Mouse (Mus musculus): ENCODE results near the gene Snx19. TPM values are rescaled to one million over a fixed set of nuclear protein-coding genes. Genes with fewer than 3 reads are reported as not detected.

Snx19 gene
- 10 to 100 TPM; 25.6 to 28.3 TPM for total RNA-seq (2021)
- long read RNA-seq, experiment 1, full-length matches to known transcripts = 11 of 15 reads
- long read RNA-seq, experiment 1, partial matches to known transcripts = 1 of 15 reads
- long read RNA-seq, experiment 1, other reads (novel, unspliced or antisense) = 3 of 15 reads
- long read RNA-seq, experiment 2, full-length matches to known transcripts = 9 of 26 reads
- long read RNA-seq, experiment 2, partial matches to known transcripts = 6 of 26 reads
- long read RNA-seq, experiment 2, other reads (novel, unspliced or antisense) = 11 of 26 reads

DNA sequence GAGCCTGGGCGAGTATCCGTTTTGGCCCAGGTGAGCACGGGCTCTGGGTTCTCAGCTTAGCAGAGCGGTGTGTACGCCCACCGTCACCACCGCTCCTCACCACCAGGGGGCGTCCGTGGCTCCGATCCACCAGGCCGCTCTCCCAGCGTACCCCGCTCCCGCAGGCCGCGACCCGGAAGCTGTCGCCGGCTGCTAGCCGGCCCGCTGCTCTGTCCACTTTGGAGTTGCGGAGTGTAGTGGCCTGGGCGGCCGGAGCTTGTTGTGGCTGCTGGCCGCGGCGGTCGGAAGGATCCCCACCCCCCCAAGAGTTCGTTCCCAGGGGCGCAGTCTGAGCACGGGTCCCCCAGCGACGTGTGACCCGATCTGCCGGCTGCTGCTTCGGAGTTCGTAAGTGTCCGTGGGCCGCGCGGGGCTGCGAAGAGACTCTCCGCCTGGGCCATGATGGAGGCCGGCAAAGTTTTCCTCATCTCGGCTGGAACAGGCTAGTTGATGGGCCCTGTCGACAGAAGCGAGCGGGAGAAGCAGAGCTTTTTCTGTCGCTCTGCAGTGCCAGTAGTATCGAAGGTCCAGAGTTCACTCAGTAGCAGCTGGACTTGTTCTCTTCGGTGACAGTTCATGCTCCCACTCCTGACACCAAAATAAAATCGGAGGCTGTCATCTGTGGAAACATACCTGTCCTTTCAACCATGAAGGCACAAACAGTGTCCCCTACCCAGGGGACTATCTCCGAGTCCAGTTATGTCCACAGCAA, at the start of gene Snx19:
Snx19 (plus strand) TSS at position 227 of the 751 bp plus-strand sequence.
- peak; percentile 98 for DNase-seq (ENCODE audit: low spot score in 2 of 2)

GRCm38 (mm10) chr9:30400771-30401170, 26.1 kb upstream of the Snx19 start:
- no peak for DNase-seq (ENCODE audit: low spot score in 2 of 2)

- peak in 1 of 2 experiments; percentile 39 for DNase-seq (ENCODE audit: low spot score in 2 of 2)
Observed at GRCm38 (mm10) chr9:30422940-30423339, 4.0 kb upstream of the Snx19 start.

DNA sequence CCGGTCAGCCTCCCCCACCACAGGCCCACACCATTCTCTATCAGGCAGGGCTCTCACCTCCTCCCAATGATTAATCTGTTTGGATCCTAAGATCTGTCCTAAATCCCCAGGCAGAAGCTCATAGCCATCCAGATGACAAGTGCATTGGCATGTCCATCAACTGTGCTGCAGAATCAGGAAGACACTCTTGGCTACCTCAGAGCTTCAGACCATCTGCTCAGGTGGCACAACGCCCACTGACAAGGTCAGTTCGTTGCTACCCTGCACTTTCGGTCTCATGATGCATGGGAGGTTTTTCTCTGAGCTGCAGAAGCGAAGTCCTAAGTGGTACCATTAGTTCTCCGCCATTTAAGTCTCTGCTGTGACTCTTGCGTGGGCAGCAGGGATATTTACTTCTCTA, 1.7 kb upstream of the Snx19 start:
- no peak for DNase-seq (ENCODE audit: low spot score in 2 of 2)

GRCm38 (mm10) chr9:30428231-30428630, 1.3 kb downstream of the Snx19 start:
- no peak for DNase-seq (ENCODE audit: low spot score in 2 of 2)

DNA sequence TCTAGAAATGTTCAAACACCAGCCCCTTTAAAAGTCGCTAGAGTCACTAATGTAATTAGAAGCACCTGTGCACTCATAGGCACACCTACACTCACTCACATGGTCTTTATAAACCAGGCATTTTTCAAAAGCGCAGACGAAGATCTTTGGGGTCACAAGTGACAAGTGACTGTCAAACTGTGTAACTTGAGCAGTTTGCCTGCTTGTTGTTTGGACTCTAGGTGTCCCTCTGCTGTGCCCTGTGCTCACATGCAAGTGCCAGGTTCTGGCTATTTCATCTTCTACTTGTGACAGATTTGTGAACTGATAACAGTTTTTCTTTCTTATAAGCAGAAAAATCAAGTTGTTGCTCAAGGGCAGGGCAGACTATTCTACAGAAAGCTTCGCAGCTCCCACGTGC, 3.5 kb downstream of the Snx19 start:
- no peak for DNase-seq (ENCODE audit: low spot score in 2 of 2)

- DNase-seq (ENCODE audit: low spot score in 2 of 2) = no peak
Observed at GRCm38 (mm10) chr9:30431909-30432308, 5.0 kb downstream of the Snx19 start.

GRCm38 (mm10) chr9:30433914-30434313, 7.0 kb downstream of the Snx19 start:
- no peak for DNase-seq (ENCODE audit: low spot score in 2 of 2)

DNA sequence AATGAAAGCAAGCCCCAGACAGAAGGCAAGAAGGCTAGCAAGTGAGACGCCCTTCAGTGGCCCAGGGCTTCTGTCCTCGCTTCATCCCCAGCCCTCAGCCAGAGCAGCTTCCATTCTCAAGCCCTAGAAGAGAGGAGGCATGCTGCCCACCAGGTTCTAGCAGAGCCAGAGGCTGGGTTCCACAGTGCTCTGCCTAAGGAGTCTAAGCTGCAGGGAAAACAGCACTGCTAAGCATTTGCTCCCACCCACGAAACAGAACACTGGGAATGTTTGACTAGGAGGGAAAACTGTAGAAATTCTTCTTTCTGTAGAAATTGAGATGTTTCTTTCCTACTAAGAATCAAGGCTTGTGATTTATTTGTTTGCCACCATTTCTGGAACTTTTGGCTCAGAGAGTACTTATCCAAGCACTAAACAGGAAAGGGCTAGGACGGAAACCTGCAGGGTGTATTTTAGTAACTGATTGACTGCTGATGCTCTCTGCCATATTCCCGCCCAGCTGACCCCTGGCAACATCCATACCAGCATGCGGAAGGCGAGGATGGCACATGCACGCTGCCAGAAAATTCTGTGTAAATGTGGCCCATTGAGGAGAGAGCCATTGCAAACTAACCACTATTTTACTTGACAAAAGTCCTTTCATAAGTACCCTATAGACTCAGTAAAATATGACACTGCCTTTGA, 9.1 kb downstream of the Snx19 start:
- no peak for DNase-seq (ENCODE audit: low spot score in 2 of 2)

GRCm38 (mm10) chr9:30438505-30438904, 11.6 kb downstream of the Snx19 start:
- no peak for DNase-seq (ENCODE audit: low spot score in 2 of 2)

GRCm38 (mm10) chr9:30441761-30442160, 14.9 kb downstream of the Snx19 start:
- DNase-seq (ENCODE audit: low spot score in 2 of 2) = no peak

DNA sequence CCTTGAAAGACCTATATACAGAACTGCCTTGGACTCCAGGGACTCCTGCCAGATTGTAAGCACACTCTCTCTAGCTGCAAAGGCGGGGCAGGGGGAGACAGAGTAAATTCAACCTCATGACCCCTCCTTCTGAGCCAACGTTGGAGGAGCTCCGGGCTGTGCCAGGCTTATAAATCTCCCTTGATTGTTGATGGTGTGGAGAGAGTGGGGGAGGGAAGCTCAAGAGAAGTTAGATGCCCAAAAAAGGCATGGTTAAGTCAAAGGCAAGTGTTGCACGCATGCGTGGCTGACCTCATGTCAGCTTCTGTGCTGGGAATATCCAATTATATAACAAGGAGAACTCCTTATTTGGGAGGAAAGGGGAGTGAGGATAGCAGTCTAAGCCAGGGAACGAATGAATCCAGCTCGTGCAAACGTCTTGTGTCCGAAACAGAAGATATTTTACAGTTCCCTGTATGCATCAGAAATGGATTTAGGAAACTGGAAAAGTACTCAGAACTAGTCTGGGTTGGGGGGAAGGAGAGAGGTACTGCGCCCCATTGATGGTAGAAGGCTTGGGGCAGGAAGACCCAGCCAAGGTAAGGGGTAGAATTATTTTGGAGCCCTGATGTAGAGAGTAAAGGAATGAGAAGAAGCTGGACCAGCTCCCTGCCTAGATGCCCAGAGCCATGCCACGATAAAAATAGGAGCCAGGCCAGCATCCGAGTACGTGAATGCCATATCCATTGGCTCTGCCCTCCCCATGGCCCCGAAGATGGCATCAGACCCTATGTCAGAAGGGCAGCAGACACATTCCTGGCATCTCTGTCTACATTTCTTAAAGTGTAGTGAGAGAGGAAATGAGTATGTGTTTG, 18.6 kb downstream of the Snx19 start:
- no peak for DNase-seq (ENCODE audit: low spot score in 2 of 2)

- no peak for DNase-seq (ENCODE audit: low spot score in 2 of 2)
Observed at GRCm38 (mm10) chr9:30446126-30446525, 19.2 kb downstream of the Snx19 start.

GRCm38 (mm10) chr9:30448459-30448858, 21.6 kb downstream of the Snx19 start:
- no peak for DNase-seq (ENCODE audit: low spot score in 2 of 2)

GRCm38 (mm10) chr9:30449862-30450261, 23.0 kb downstream of the Snx19 start:
- no peak for DNase-seq (ENCODE audit: low spot score in 2 of 2)

DNA sequence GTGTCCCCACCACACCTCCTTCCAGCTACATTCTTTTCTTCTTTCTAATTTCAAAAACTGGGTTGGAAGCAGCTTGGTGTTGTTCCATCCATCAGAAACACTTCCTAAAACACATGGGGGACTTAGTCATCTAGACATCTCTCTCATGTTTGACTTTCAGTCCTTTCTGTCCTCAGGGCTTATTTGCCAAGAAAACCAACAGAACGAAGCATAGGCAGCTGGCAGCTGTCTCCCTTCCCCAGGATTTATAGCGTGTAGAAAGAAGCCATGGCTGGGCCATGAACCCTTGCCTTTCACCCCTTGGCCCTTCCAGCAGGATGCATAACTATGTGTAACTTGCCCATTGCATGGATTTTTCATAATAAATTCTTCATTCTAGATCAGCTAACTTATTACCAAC, 23.9 kb downstream of the Snx19 start:
- DNase-seq (ENCODE audit: low spot score in 2 of 2) = no peak

GRCm38 (mm10) chr9:30454527-30454926, 27.6 kb downstream of the Snx19 start:
- no peak for DNase-seq (ENCODE audit: low spot score in 2 of 2)

DNA sequence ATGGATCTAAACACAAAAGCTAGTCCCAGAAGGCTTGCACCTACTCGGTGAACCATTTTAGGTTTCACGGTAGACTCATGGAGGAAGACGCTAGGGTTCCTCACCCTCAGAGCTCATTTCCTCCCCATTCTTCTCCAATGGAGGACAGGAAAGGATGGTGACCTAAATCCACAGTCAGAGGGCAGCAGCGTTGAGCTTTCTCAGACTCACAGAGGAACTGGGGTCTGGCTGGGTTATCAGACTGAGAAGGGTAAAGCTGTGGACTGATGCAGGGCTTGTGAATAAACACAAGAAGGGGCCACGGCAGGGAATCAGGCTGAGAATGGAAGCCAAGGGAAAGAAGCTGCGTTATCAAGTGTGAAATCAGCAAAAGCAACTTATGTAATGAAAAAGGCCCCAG, 29.3 kb downstream of the Snx19 start:
- DNase-seq (ENCODE audit: low spot score in 2 of 2) = no peak

DNA sequence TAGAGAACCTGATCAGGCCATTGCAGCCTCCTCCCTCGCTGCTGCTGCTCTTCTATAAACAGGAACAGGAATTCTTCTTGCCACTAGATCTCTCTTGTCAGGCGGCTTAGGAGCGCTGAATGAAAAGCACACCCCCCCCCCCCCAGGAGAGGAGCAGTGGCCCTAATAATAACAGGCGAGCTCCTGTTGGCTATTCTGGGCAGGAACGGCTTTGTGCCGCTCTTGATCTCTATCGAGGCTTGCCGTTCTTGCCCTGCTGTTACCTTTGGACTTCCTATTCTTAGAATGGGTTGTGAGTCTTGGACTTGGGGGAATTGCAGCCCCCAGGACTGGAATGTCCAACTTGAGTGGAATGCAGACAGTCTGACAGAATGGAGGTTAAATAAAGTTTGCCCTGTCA, 33.6 kb downstream of the Snx19 start:
- DNase-seq (ENCODE audit: low spot score in 2 of 2) = no peak

DNA sequence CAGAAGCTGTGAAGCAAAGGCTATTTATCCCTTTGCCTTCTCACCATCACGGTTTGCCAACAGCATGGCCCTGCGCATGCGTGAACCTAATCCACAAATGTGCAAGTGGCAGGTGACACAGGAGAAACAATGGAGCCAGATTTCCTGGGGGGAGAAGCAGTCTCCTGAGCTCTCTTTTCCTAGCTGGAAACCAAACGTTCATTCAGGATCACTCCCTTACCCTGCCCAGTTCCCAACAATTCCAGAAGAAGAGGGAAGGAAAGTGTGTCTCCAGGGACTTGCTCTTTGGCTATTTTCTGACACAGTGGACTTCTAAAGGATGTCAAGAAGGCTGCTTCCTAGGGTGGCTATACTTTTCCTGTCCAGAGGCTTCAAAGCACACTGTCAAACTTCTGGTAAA, 37.8 kb downstream of the Snx19 start:
- no peak for DNase-seq (ENCODE audit: low spot score in 2 of 2)

DNA sequence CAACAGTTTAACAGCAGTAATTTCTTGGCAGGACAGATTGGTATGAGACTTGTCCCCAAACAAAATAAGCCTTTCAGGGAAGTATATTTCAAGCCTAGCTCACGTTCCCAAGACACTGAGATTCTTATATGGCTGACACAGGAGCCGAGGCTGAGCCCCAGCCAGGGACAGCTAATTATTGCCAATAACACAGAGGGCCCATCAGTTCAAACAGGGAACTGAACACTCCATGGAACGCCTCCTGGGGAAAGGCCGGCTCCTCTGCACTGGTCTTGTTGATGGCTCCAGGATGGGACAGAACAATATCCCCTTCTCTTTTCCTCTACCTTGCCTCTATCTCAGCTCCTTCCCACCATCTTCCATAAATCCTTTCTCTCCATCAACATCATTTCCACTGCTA, 53.1 kb downstream of the Snx19 start:
- no peak for DNase-seq (ENCODE audit: low spot score in 2 of 2)

Data from adrenal gland, adult 18-20 months (tissue).